Mouse (Mus musculus): ENCODE measurements around the gene Psmf1.

- no peak for TF ChIP-seq CTCF (IDR thresholded peaks at IDR 0.05; ENCODE audit: borderline replicate concordance, extremely low read depth, insufficient read depth, insufficient read length)
- TF ChIP-seq POLR2A (IDR thresholded peaks at IDR 0.05; ENCODE audit: borderline replicate concordance, extremely low read depth, insufficient read depth, insufficient read length, poor library complexity, severe bottlenecking), result no peak
These were observed 28.2 kb upstream of the Psmf1 start for GRCm38 (mm10) chr2:151772169-151772568.
